Mouse (Mus musculus): Measurements from ENCODE around the gene Gbx1.
A peak's percentile ranks its signal among the peaks of the same experiment; 100 is the strongest.
"Not testable (repeated sequence)": the region's sequence is repeated elsewhere in the genome, so short reads cannot be mapped to it uniquely, and the experiment has no call there.

Gbx1 gene

DNA sequence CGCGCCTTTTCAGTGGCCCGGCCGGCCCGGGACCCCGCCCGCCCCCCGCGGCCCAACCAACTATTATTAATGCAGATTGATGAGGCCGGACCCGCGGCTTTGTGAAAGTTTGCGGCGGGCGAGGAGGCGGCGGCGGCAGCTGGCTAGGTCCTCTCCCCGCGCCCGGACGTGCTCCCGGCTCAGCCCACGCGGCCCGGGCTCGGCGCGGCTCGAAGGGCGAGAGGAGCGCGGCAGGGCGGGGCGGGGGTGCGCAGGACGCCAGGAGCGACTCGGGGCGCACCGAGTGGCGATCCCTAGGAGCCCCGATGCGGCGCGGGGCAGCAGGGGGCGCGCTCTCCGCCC lies at the start of gene Gbx1:
Gene Gbx1 (minus strand): TSS at position 314 of the 342 bp plus-strand sequence.
- peak; percentile 81 for DNase-seq (ENCODE audit: extremely low spot score, low spot score)

DNA sequence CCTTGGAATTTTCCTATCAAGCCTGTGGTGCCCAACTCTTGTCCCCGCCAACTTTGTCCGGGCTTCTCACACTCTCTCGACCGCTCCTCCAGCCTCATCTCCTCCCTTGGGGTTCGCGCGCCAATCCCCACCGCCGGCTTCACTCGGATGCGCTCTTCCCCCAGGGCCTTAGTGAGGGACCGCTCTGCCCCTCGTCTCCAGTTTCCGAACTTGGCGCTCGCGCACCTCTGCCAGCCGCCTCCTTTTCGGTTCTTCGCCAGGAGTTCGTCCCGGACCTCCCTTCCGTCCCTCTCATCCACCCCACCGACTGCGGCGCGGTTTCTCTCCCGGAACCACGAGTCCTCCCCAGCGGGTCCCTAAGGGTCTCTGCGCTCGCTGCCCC lies 49.8 kb upstream of the Gbx1 start:
- no peak for DNase-seq (ENCODE audit: extremely low spot score, low spot score)

DNA sequence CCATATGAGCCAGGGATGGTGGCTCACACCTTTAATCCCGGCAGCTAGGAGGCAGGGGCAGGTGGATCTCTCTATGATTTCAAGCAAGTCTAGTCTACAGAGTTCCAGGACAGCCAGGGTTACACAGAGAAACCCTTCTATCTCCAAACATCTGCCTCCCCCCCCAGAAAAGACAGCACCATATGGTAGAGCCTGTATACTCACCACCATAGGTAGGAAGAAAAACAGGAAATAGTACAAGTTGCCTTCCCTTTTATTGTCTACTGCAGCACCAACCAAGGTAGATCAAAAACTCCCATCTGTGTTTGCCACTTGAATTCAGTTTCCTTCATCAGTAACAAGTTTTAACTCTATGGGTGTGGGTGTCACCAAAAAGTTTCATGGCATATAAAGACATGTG lies 48.9 kb upstream of the Gbx1 start:
- no peak for DNase-seq (ENCODE audit: extremely low spot score, low spot score)

DNA sequence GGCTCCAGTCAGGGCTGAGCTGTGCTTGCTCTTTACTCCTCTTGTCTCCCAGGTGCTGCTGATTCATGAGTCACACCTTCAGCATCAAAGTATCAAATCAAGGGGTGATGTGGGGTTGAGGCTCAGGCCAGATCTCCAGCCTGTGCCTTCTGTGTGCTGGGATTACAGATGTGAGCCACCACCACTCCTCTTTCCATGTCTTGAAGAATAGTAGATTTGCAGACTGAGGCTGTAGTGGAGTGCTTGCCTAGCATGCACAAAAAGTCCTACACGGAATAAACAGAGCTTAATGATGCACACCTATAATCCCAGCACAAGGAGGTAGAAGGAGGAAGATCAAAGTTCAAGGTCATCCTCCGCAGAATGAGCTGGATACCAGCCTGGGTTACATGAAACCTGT lies 29.7 kb upstream of the Gbx1 start, which contains the start of gene 4931409K22Rik:
Gene 4931409K22Rik (minus strand): TSS at position 101 of the 400 bp plus-strand sequence.
- DNase-seq (ENCODE audit: extremely low spot score, low spot score) = no peak

DNA sequence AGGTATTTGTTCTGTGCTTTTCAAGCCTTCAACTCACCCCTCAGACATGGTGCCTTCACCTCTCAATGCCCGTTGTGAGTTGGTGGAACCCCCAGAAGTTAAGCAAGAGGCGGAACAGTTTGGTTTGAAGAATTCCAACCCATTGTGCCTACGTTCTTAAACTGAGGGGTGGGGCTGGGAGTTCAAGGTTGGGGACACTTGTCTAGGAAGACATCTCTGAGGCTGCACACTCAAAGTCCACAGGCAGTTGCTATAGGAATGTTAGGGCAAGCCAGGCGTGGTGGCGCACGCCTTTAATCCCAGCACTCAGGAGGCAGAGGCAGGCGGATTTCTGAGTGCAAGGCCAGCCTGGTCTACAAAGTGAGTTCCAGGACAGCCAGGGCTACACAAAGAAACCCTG lies 28.3 kb upstream of the Gbx1 start:
- DNase-seq (ENCODE audit: extremely low spot score, low spot score) = not testable (repeated sequence)

DNA sequence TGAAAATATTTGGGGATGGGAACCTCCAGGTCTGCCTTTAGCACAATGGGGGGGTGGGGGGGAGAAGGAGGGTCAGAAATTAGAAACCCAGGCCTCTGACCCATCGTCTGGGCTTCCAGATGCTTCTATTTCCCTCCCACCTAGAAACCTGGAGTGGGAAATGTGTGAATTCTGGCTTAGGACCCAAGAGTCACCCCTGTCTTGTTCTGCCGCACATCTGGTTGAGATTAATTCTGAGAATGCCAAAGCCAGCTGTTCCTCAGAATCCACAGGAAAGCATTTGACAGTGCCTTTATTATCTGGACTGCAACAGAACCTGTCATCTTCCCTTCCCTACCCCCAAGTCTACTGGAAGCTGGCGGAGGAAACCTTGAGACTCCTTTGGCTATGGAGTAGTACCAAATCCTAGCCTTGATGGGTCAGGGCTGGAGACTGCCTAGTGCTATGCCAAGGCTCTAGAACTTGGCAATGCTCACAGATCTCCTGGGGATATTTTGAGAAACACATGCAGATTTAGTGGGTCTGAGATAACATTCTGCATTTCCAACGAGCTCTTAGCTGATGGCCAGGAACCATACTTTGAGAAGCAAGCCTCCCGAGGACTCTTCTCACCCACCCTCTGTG lies 26.7 kb upstream of the Gbx1 start:
- peak; percentile 24 for DNase-seq (ENCODE audit: extremely low spot score, low spot score)

DNA sequence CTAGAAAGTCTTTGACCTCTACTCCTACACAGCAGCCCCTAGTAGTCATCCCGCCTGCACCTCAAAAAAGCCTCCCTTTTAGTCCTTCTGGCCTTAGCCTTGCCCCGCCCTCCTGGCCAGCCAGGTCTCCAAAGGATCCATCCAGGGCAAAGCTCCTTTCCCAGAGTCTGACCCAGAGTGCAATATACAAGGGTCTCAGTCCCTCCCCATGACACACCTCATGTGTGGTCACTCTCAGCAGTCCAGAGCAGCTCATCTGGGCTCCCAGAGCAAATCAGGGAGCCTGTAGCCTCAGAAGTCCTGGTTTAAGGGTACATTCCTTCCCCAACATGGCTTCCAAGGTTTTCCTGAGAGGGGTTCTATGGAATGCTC lies 24.3 kb upstream of the Gbx1 start:
- DNase-seq (ENCODE audit: extremely low spot score, low spot score) = no peak

DNA sequence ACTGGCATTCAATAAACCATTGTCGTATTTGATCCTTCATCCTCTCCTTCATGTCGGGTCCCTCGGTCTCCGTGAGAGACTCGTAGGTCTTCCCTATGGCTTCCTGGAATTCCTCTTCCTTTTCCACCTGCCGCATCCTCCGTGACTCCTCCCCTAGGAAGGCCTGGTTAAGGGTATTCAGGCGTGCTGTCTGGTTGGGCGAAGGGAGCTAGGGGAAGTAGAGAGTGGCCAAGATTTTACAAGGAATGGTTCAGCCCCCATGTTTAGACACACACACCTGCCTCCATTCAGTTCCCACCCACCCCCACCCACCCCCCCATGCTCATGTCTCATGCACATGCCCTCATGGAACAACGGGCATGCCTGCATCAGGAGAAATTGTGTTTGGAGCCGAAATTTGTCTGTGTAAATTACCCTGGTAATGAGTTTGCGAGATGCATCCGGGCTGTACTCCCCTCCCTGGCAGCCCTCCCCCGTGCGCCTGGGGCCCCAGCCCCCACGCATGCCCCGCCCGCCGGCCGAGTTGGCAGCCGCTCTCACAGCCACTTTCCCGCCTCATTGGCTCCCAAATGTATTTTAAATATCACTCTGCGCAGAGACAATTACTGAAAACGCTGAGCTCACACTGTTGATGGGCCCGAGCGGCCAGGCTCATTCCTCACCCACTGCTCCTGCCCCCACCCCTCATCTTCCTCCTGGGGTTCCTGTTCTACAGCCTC lies 23.8 kb upstream of the Gbx1 start:
- peak; percentile 42 for DNase-seq (ENCODE audit: extremely low spot score, low spot score)

DNA sequence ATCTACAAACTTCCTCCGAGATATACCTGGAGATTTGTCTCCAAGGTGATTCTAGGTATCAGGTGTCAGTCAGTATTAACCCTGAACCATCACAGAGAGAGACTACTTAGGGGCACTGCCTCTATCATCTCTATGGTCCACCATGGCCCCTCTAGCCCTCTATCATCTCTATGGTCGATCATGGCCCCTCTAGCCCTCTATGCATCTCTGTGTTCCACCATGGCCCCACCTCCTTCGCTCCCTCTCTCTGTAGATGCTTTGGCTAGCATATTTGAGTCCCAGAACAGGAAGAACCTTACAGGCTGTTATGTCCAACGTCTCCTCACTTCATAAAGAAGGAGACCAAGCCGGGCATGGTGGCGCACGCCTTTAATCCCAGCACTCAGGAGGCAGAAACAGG lies 15.6 kb upstream of the Gbx1 start:
- no peak for DNase-seq (ENCODE audit: extremely low spot score, low spot score)

DNA sequence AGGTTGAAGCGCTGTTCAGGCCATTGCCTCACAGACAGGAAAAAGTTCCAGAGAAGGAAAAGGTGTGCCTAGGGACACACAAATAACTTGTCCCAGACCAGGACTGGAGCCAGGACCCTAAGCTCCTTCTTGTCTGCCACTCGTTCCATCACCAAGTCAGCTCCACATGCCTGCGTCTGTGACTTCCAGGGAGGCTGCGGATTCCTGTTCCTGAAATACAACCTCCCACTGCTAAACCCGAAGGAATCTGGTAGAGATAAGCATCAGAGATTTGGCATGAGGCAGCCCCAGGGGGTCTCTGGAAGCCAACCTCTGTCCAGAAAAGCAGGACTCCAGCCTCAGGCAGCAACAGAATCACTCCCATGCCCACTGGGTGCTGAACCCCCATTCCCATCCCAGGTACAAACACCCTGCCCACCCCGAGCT lies 14.2 kb upstream of the Gbx1 start:
- no peak for DNase-seq (ENCODE audit: extremely low spot score, low spot score)

DNA sequence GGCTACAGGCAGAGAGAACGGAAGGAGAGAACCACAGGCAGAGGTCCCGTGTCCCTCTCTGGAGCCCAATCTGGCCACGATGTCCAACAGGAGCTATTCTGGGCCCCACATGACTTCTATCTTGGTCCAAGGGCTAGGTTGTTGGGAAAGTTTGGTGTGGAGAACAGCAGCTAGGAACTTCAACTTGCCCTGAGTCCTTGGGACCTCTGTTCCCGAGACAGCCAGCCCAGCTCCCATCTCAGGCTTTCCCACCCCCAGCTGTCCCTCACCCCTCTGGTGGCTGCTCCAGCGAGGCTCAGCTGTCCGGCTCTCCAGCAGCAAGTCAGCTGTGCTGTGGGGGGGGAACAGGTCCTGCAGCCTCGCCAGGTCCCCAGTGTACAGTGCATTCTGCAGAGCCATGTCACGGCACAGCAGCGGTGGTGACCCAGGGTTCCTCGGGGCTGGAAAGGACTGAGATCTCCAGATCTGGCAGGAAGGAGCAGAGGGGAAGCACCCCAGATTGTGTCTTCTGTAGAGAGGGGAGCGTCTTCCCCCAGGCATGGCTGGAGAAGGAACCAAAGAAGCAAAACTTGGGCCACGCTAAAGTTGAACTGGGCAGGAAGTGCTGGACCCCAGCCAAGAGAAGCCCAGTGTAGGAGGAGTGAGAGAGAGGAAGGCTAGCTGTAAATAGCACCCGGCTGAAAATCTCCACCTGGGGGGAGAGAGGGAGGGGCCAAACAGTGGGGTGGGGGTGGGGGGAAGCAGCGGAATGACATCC lies 13.6 kb upstream of the Gbx1 start, which contains the start of gene Asb10:
Gene Asb10 (minus strand): TSS at position 592 of the 757 bp plus-strand sequence.
- no peak for DNase-seq (ENCODE audit: extremely low spot score, low spot score)

DNA sequence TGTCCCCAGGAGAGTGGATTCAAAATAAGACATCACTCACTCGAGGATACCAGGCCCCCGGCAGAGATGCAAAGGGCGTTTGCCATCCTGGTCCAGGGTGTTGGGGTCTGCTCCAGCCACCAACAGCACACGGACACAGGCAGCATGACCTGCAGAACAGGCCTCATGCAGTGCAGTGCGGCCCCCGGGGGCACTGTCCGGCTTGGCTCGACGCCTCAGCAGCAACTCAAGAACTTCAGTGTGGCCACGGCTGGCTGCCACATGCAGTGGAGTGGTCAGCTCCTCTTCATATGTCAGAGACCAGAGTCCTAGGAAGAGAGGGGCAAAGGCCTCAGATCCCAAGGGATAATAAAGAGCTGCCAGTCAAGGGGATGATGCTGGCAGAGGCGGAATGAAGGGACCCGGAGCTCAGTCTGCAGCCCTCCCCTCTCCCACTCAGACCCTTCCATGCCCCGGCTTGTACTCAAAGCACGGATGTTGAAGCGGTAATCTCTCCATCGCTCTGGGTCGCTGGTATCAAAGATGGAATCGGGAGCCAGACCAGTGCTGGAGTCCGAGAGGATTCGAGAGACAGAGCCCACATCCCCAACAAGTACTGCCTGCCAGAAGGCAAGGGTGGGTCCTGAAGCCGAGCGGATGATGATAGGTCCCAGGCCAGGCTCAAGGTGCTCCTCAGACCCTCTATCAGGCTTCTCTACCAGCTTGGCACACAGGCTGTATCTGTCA lies 12.7 kb upstream of the Gbx1 start:
- DNase-seq (ENCODE audit: extremely low spot score, low spot score) = no peak

DNA sequence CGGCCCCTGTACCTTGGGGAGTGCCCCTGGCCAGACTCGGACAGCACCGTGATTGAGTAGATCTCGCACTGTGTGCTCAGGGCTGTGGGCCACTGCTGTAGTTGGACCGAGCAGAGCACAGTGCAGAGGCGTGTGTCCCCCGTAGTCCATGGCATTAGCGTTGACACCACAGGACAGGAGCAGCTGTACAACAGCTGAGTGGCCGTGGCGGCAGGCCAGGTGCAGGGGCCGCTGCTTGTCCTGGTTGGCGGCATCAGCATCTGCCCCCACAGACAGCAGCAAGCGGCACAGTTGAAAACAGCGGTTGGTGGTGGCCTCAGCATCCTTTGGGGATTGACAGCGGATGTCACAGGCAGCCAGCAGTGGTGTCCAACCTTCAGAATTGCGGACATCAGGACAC lies 10.6 kb upstream of the Gbx1 start:
- no peak for DNase-seq (ENCODE audit: extremely low spot score, low spot score)

DNA sequence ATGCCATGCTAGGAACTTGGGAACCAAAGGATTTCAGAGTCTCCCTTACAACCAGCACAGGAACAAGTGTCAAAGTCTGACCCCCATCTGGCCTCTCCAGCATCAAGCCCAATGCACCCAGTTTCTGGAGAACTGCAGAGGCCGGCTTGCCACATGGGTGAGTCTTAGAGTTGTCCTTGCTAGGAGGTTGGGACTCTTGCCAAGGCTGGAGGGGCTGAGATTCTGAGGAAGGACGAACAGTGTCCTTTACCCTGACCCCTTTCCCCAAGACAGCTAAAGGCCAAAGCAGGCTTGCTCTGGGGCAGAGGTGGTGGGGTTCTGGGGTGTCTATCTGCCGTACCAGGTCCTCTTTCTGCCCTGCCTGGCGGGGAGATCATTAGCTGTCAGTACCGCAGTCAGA lies 9.5 kb upstream of the Gbx1 start:
- DNase-seq (ENCODE audit: extremely low spot score, low spot score) = no peak

DNA sequence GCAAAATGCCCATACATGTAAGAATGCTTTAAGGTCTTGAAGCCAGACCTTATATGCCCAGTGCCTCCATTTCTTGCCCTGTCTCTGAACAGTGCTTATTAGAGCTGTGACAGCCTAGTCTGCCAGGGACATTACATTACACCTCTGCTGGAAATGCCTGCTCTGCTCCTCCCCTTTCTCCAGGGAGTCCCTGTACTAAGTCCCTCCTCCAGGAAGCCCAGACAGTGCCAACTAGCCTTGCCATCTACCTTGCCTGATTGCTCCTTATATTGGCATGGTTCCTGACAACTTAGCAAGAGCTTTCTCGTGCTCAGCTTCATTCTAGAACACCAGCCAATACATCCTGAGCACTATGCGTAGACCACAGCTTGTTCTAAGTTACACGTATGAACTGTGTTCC lies 8.7 kb upstream of the Gbx1 start:
- DNase-seq (ENCODE audit: extremely low spot score, low spot score) = no peak

DNA sequence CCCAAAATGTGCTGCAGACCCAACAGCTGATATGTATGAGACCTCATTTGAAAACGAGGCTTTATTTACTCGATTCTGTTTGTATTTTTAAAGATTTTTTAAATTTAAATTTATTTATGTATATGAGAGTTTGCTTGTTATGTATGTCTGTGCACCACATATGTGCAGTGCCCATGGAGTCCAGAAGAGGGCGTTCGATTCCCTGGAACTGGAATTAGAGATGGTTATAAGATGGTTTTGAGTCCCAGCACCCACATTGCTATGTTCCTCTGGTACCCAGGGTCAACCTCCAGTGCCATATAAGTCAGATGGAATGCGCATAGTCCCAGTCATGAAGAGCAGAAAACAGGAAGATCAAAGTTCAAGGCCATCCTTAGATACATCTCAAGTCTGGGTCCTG lies 7.3 kb upstream of the Gbx1 start:
- DNase-seq (ENCODE audit: extremely low spot score, low spot score) = no peak

DNA sequence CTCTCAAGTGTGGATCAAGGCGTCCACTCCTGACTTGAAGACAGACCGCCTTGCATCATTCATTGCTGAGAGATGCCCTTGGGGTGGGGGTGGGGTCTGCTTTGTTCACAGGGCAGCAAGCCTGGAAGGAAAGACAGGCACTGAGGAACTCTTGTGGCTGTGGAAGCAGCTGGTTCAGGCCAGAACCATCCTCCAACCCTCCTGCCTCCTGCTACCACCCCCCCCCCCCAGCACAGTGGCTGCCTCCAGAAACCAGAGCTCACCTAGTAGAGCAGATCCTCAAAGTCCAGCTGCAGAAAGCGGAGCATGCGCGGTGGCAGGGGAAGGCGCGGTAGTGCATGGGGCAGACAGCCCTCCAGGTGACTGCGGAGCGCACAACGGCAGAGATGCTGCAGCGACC lies 6.4 kb upstream of the Gbx1 start:
- DNase-seq (ENCODE audit: extremely low spot score, low spot score) = no peak

DNA sequence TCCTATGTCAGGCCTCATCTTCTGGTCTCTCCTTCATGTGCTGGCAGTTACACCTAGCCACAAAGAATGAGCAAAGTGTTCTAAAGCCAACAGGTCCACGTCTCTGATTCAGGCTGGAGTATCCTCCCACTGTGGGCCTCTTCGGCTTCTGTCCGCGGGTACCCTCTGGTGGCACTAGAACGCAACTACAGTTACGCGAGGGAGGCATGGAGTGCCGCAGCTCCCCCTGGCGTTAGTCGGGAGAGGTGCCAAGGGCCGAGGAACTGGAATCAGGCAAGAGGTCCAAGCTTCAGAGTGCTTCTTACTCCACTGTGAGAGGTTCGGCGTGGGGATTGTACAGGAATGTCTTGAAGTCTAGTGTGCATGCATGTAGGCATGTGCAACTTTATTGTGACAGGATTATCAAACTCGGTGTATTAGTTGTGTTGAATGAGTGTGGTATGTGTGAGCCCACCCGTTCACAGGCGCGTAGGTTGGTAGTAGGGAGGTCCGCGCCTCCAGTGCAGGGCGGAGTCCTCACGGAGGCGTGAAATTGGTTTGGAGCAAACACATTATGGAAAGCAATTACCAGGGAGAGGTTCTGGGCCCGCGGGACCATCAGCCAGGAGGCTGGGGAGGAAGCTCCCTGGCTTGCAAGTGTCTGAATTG lies 3.2 kb upstream of the Gbx1 start:
- peak; percentile 94 for DNase-seq (ENCODE audit: extremely low spot score, low spot score)

DNA sequence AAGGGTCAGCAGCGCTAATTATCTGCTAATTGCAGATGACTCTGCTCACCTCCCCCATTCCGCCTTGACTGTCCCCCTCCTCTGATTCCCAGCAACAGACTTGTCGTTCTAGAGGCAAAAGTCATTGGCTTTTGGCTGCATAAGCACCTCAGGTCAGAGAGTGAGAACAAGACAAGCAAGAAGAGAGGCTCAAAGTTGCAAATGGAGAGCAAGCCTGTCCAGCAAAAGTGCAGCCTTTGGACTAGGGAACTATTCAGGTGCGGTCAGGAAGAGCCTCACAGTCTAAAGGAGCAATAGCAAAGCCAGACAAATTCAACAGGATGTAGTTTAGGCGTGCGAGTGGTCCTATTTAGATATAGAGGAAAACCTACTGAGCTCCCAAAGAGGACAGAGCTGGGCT lies 778 bp upstream of the Gbx1 start:
- peak; percentile 39 for DNase-seq (ENCODE audit: extremely low spot score, low spot score)

DNA sequence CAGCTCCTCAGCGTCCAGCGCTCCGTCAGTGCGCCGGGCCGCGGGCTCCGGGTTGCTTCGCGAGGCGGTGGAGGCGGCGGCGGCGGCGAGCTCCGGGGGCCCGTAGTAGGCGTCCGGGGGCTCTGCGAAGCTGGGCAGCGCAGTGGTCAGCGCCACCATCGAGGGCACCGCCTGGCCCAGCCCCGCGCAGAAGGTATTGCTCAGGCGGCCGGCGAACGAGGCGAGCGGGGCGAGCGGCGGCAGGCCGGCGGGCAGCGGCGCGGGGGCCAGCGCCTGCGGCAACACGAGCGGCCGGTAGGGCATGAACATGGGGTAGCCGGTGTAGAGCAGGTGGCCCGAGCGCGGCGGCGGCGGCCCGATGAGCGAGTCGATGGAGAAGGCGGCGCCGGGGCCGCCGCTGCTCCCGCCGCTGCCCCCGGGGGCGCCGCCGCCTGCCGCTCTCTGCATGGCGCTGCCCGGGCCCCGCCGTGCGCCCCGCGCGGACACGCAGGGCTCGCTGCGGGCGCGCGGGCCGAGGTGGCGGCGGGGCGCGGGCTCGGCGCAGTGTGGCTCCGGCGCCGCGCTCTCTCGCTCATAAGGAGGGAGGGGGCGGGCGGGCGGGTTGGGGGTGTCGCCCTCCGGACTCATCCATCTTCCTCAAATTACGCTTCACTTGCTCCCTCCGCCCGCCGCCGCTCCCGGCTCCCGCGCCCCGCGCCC lies 663 bp downstream of the Gbx1 start:
- peak; percentile 57 for DNase-seq (ENCODE audit: extremely low spot score, low spot score)
